Mouse (Mus musculus) lung, embryonic 15.5 days (tissue): ENCODE data around the gene Gm15155. TPM values are rescaled to one million over a fixed set of nuclear protein-coding genes. Genes with fewer than 3 reads are reported as not detected.

Source experiments
- ATAC-seq: fragments of 200-750 bp; cut with Nextera tagmentation; 2 replicates; pipeline ENCODE4 v1.8.0; 2017; ENCODE audit warnings: moderate number of reproducible peaks, borderline replicate concordance; ENCODE audit not compliant: low FRiP score, low TSS enrichment; ENCODE audit errors: extremely low read depth
- H3K27ac ChIP-seq: fragments of 300-500 bp; sonication (generic); 2 replicates; pipeline ENCODE4 v1.5.1; 2015; ENCODE audit warnings: moderate library complexity, mild to moderate bottlenecking, inconsistent platforms
- H3K27me3 ChIP-seq: fragments of 300-500 bp; sonication (generic); 2 replicates; pipeline ENCODE4 v1.6.1; 2015; ENCODE audit warnings: inconsistent platforms
- H3K36me3 ChIP-seq: fragments of 300-500 bp; sonication (generic); 2 replicates; pipeline ENCODE4 v1.6.1; 2015; ENCODE audit warnings: inconsistent platforms
- H3K4me1 ChIP-seq: fragments of 300-500 bp; sonication (generic); 2 replicates; pipeline ENCODE4 v1.6.1; 2015; ENCODE audit warnings: inconsistent platforms
- H3K4me2 ChIP-seq: fragments of 300-500 bp; sonication (generic); 2 replicates; pipeline ENCODE4 v1.6.1; 2015; ENCODE audit warnings: inconsistent platforms, mild to moderate bottlenecking, moderate library complexity
- H3K4me3 ChIP-seq: fragments of 300-500 bp; sonication (generic); 2 replicates; pipeline ENCODE4 v1.5.1; 2015; ENCODE audit warnings: mild to moderate bottlenecking, inconsistent platforms
- H3K9ac ChIP-seq: fragments of 300-500 bp; sonication (generic); 2 replicates; pipeline ENCODE4 v1.6.1; 2015; ENCODE audit warnings: inconsistent platforms
- H3K9me3 ChIP-seq: fragments of 300-500 bp; sonication (generic); 2 replicates; pipeline ENCODE4 v1.6.1; 2016; ENCODE audit warnings: inconsistent platforms
- WGBS: fragments of 180-500 bp; shearing (Covaris S2); methylation state at CpG from one replicate; pipeline ENCODE4 v1.1.7; 2015; 5-methylcytosine and 5-hydroxymethylcytosine counted together
- polyA plus RNA-seq: library from polyadenylated mRNA; unstranded; fragments of >200 nt; fragmentation: Nextera tagmentation; extraction: Ambion mirVana; gene quantifications from 2 replicates; pipeline ENCODE4 v1.2.1, GENCODE M21; 2015

The Gm15155 gene
- polyA plus RNA-seq: not detected in 2 replicates

DNA sequence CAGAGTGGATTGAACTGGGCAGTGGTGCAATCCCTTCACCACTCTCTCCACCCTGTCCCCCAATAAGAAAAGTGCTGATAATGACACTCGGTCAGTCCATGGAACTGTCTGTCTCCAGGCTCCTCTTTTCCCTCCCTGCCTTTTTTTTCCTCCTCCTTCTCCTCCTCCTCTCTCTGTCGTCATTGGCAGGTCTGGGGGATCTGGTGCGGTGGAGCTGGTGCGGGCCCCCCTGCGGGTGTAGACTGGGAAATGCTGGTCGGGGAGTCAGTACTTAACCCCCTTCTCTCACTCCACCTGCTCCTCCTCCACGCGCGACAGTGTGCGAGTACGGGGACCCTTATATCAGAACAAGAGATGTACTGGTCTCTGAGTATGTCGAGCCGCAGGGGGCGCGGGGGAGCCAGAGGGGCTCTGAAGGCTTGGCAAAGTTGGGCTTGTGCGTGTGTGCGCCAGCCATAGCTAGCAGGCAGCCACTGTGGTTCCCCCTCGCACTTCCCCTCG, at the start of gene Gm15155:
Gm15155 (plus strand) TSS at position 401 of the 501 bp plus-strand sequence.
- peaks cover 49% of the 10 kb centered on the region for H3K27me3 ChIP-seq
- WGBS: 14% methylated on average over 19 of the region's 19 CpGs
- H3K9me3 ChIP-seq: no peaks in the 10 kb centered on the region
- peak within 1 kb of the TSS; percentile 87 for H3K4me2 ChIP-seq
- peak within 1 kb of the TSS; percentile 43 for H3K4me3 ChIP-seq
- no peak within 1 kb of the TSS for H3K27ac ChIP-seq
- ATAC-seq: peak; percentile 36
- H3K9ac ChIP-seq: no peak within 1 kb of the TSS
- H3K36me3 ChIP-seq: no peaks in the 10 kb centered on the region
- H3K4me1 ChIP-seq: peaks cover 4% of the 10 kb centered on the region; the same call in 1 of the 2 replicates

DNA sequence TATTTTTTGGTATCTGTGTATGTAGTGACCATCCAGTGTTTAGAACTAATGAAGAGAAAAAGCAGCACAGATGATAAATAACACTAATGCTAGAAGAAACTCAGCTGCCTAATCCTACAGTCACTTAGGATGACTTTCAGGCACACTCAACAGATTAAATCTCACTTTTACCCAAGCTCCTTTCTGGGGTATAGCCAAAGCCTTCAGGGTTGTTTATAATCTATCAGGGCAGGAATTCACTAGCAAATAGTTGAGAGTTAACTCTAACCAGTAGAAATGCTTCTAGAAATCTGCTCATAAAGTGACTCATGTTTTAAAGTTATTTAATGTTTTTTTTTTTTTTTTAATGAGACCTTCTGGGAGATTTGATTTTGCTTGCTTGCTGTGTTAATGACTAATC, 44.8 kb upstream of the Gm15155 start:
- ATAC-seq: no peak
- Histone ChIP-seq H3K4me3 (no peak overlapping the region), H3K9me3 (no peaks in the 10 kb centered on the region), H3K4me1 (no peaks in the 10 kb centered on the region), H3K27ac (no peak overlapping the region), H3K4me2 (no peak overlapping the region), H3K27me3 (no peaks in the 10 kb centered on the region), H3K9ac (no peak overlapping the region), H3K36me3 (no peaks in the 10 kb centered on the region)

DNA sequence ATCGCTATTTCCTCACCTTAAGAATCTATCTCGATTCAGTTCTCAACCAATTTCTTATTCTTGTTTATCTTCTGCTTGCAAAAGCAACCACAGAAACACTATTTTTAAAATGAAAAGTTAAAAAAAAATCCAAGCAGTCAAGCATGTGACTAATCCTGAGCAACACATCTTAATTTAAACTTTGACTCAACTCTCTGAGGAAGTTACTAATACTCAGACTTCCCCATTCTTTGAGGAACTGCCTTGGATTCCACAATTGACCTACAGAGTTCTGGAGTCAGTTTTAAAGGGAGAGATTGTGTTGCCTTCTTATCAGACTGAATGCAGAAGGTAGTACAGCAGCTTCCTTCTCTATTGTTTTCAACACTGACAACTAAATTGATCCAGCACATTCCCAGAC, 40.0 kb upstream of the Gm15155 start:
- Histone ChIP-seq H3K9ac (no peak overlapping the region), H3K4me2 (no peak overlapping the region), H3K9me3 (no peaks in the 10 kb centered on the region), H3K4me1 (no peaks in the 10 kb centered on the region), H3K27ac (no peak overlapping the region), H3K27me3 (no peaks in the 10 kb centered on the region), H3K36me3 (no peaks in the 10 kb centered on the region), H3K4me3 (no peak overlapping the region)
- 51% methylated on average over 2 of the region's 2 CpGs for WGBS
- ATAC-seq: no peak

GRCm38 (mm10) chrX:155591490-155591889, 33.1 kb upstream of the Gm15155 start:
- 74% methylated on average over 3 of the region's 3 CpGs for WGBS
- H3K4me2 ChIP-seq: no peak overlapping the region
- H3K4me3 ChIP-seq: no peak overlapping the region
- ATAC-seq: no peak
- no peaks in the 10 kb centered on the region for H3K9me3 ChIP-seq
- H3K27me3 ChIP-seq: no peaks in the 10 kb centered on the region
- H3K4me1 ChIP-seq: no peaks in the 10 kb centered on the region
- H3K9ac ChIP-seq: no peak overlapping the region
- no peaks in the 10 kb centered on the region for H3K36me3 ChIP-seq
- H3K27ac ChIP-seq: no peak overlapping the region

DNA sequence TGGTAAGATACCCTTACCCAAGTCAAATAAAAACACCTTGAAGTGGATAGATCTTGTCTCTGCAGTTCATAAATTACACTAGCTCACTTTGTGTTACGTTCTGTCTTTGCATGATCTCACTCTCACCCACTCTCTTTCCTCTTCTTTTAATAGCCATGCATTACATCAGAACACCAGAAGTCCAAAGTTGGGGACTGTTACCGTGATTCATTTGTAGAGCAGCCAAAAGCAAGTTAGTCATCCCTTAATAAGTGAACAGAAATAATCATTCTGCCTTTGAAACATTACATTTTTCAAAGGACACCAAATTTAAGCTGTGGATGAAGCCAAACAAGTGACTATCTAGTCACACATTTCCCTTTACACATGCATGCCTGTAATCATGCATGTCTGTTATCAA, 32.1 kb upstream of the Gm15155 start:
- Histone ChIP-seq H3K4me3 (no peak overlapping the region), H3K4me2 (no peak overlapping the region), H3K9me3 (no peaks in the 10 kb centered on the region), H3K27me3 (no peaks in the 10 kb centered on the region), H3K27ac (no peak overlapping the region), H3K4me1 (no peaks in the 10 kb centered on the region), H3K9ac (no peak overlapping the region), H3K36me3 (no peaks in the 10 kb centered on the region)
- no peak for ATAC-seq
- WGBS: 48% methylated on average over 2 of the region's 2 CpGs

- H3K9me3 ChIP-seq: no peaks in the 10 kb centered on the region
- WGBS: 52% methylated on average over 1 of the region's 1 CpGs
These were observed 29.9 kb upstream of the Gm15155 start for GRCm38 (mm10) chrX:155594685-155595084.

GRCm38 (mm10) chrX:155596390-155596789, 28.2 kb upstream of the Gm15155 start:
- ATAC-seq: no peak
- H3K9ac ChIP-seq: no peak overlapping the region
- no peak overlapping the region for H3K27ac ChIP-seq
- H3K9me3 ChIP-seq: no peaks in the 10 kb centered on the region
- H3K4me3 ChIP-seq: no peak overlapping the region
- no peaks in the 10 kb centered on the region for H3K36me3 ChIP-seq
- no peaks in the 10 kb centered on the region for H3K27me3 ChIP-seq
- no peaks in the 10 kb centered on the region for H3K4me1 ChIP-seq
- no peak overlapping the region for H3K4me2 ChIP-seq

More at GRCm38 (mm10) chrX:155594685-155595084, 29.9 kb upstream of the Gm15155 start:
- Histone ChIP-seq H3K4me2 (no peak overlapping the region), H3K27me3 (no peaks in the 10 kb centered on the region), H3K4me1 (no peaks in the 10 kb centered on the region), H3K27ac (no peak overlapping the region), H3K4me3 (no peak overlapping the region), H3K9ac (no peak overlapping the region), H3K36me3 (no peaks in the 10 kb centered on the region)
- ATAC-seq: no peak

DNA sequence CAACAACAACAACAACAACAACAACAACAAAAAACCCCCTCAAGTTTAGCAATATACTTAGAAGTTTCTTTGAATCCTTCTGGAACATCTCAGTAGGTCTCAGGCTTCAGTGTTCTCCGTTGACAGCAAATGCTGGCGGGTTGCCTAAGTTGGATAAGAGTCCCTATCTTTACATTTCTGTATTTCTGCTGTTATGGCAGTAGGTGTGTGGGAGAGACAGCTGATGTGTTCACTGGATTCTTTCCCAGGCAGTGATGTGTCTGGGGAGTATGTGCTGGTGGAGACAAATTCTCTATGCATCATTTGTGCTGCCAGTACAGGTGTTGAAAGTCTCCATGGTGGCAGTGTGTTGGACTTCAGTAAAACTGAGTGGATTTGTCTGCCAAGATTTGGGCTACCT, 23.3 kb upstream of the Gm15155 start:
- Histone ChIP-seq H3K36me3 (no peaks in the 10 kb centered on the region), H3K9ac (no peak overlapping the region), H3K27ac (no peak overlapping the region), H3K9me3 (no peaks in the 10 kb centered on the region), H3K4me2 (no peak overlapping the region), H3K27me3 (no peaks in the 10 kb centered on the region), H3K4me3 (no peak overlapping the region), H3K4me1 (no peaks in the 10 kb centered on the region)
- ATAC-seq: no peak
- 52% methylated on average over 2 of the region's 2 CpGs for WGBS

- Histone ChIP-seq H3K9ac (no peak overlapping the region), H3K4me1 (peaks cover 4% of the 10 kb centered on the region; the same call in 1 of the 2 replicates), H3K9me3 (no peaks in the 10 kb centered on the region), H3K27ac (no peak overlapping the region), H3K4me2 (peak overlapping the region; percentile 87), H3K27me3 (peaks cover 49% of the 10 kb centered on the region), H3K4me3 (peak overlapping the region; percentile 43), H3K36me3 (no peaks in the 10 kb centered on the region)
- 10% methylated on average over 24 of the region's 24 CpGs for WGBS
- no peak for ATAC-seq
These were observed 2.0 kb upstream of the Gm15155 start for GRCm38 (mm10) chrX:155622527-155622926.

DNA sequence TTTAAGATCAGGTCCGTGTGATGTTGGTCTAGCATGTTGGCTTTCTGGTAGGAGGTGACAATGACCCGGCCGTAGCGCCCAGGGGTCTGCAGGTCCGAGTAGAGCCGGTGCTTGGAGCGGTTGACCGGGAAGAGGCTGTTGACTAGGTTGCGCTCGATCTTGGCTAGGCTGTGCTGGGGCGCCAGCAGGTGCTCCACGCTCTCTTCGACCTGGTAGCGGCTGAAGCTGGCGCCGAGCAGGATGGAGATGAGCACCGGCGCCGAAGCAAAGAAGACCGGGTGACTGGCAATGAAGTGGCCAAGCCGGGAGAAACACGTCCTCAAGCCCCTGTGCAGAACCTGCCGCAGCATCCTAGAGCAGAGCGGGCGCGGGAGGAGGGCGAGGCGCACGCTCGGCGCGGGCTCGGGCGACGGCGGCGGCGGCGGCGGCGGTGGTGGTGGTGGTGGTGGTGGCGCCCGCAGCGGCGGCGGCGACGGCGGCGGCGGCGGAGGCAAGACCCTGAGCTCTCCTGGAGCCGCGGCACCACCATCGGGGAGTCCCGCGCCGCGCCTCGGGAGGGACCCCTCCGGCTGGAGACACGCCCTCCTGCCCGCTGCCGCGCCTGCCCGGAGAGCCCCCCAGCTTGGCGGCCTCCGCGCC, 1.5 kb upstream of the Gm15155 start:
- Histone ChIP-seq H3K9me3 (no peaks in the 10 kb centered on the region), H3K4me3 (peak overlapping the region; percentile 43), H3K27ac (no peak overlapping the region), H3K9ac (no peak overlapping the region), H3K4me1 (peaks cover 4% of the 10 kb centered on the region; the same call in 1 of the 2 replicates), H3K27me3 (peaks cover 49% of the 10 kb centered on the region), H3K4me2 (peak overlapping the region; percentile 87), H3K36me3 (no peaks in the 10 kb centered on the region)
- ATAC-seq: peak; percentile 49; the same call in 1 of the 2 replicates
- 9% methylated on average over 19 of the region's 69 CpGs for WGBS

GRCm38 (mm10) chrX:155623701-155624281, 750 bp upstream of the Gm15155 start, which contains the start of gene Ptchd1:
Gene Ptchd1, minus strand, starts transcription at chrX:155623814.
- peak; percentile 72; the same call in 1 of the 2 replicates for ATAC-seq
- Histone ChIP-seq H3K4me2 (peak within 1 kb of the TSS; percentile 87), H3K4me3 (peak within 1 kb of the TSS; percentile 43), H3K9ac (no peak within 1 kb of the TSS), H3K4me1 (peaks cover 4% of the 10 kb centered on the region; the same call in 1 of the 2 replicates), H3K9me3 (no peaks in the 10 kb centered on the region), H3K36me3 (no peaks in the 10 kb centered on the region), H3K27ac (no peak within 1 kb of the TSS), H3K27me3 (peaks cover 49% of the 10 kb centered on the region)
- 21% methylated on average over 34 of the region's 34 CpGs for whole genome bisulfite sequencing

DNA sequence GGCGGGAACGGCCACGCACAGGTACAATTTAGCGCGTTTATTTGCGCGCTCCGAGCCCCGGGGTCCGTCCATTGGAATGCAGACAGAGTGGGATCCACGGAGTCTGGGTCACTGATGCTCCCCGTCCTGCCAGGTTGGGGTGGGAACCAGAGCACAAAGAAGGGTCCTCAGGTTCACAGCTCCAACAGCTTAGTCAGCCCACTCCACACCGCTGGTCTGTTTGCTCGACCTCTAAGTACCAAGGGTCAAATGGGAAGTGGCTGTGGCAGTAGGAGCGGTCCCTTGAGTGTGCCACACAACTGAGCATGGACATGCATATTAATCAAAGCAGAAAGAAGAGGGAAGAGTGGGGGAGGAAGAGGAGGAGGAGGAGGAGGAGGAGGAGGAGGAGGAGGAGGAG, 354 bp downstream of the Gm15155 start:
- peak overlapping the region; percentile 87 for H3K4me2 ChIP-seq
- no peak overlapping the region for H3K27ac ChIP-seq
- H3K36me3 ChIP-seq: no peaks in the 10 kb centered on the region
- peak overlapping the region; percentile 43 for H3K4me3 ChIP-seq
- peaks cover 4% of the 10 kb centered on the region; the same call in 1 of the 2 replicates for H3K4me1 ChIP-seq
- WGBS: 21% methylated on average over 15 of the region's 15 CpGs
- peaks cover 49% of the 10 kb centered on the region for H3K27me3 ChIP-seq
- no peak for ATAC-seq
- no peaks in the 10 kb centered on the region for H3K9me3 ChIP-seq
- no peak overlapping the region for H3K9ac ChIP-seq
